Mouse (Mus musculus) heart, embryonic 16.5 days (tissue): ENCODE measurements at regions not wholly inside any gene's neighbourhood (a gene's known extent, or its start where the extent isn't known, plus 50 kb on each side); places are given as distances from the start of the nearest gene placed in this dataset.

Experiments
- ATAC-seq: fragments of 200-750 bp; cut with Nextera tagmentation; replicated peaks from 2 replicates; pipeline ENCODE4 v1.8.0; 2017; ENCODE audit warnings: moderate number of reproducible peaks; ENCODE audit not compliant: insufficient read depth, low FRiP score; ENCODE audit errors: extremely low read depth
- H3K27ac ChIP-seq: fragments of 300-500 bp; sonication (generic); 2 replicates; pipeline ENCODE4 v1.5.1; 2014; ENCODE audit warnings: mild to moderate bottlenecking, low read length, control low read depth, moderate library complexity
- H3K27me3 ChIP-seq: fragments of 300-500 bp; sonication (generic); 2 replicates; pipeline ENCODE4 v1.6.1; 2014; ENCODE audit warnings: low read length, mixed read lengths; ENCODE audit not compliant: control insufficient read depth, insufficient read depth
- H3K36me3 ChIP-seq: fragments of 300-500 bp; sonication (generic); 2 replicates; pipeline ENCODE4 v1.6.1; 2014; ENCODE audit not compliant: control insufficient read depth, insufficient read depth
- H3K4me1 ChIP-seq: fragments of 300-500 bp; sonication (generic); 2 replicates; pipeline ENCODE4 v1.6.1; 2014; ENCODE audit warnings: low read length, mixed read lengths; ENCODE audit not compliant: control insufficient read depth, insufficient read depth
- H3K4me2 ChIP-seq: fragments of 300-500 bp; sonication (generic); 2 replicates; pipeline ENCODE4 v1.6.1; 2014; ENCODE audit warnings: low read depth, mild to moderate bottlenecking, control low read depth, low read length
- H3K4me3 ChIP-seq: fragments of 300-500 bp; sonication (generic); 2 replicates; pipeline ENCODE4 v1.5.1; 2014; ENCODE audit warnings: mild to moderate bottlenecking, control low read depth, low read length
- H3K9ac ChIP-seq: fragments of 300-500 bp; sonication (generic); 2 replicates; pipeline ENCODE4 v1.6.1; 2014; ENCODE audit warnings: low read length, control low read depth
- H3K9me3 ChIP-seq: fragments of 300-500 bp; sonication (generic); replicated peaks from 2 replicates; pipeline ENCODE4 v1.6.1; 2016; ENCODE audit warnings: low read length; ENCODE audit not compliant: control insufficient read depth
- WGBS: fragments of 180-500 bp; shearing (Covaris S2); extraction: QIAGEN DNeasy Blood & Tissue Kit; methylation state at CpG from one replicate; pipeline ENCODE4 v1.1.7; 2014; 5-methylcytosine and 5-hydroxymethylcytosine counted together

GRCm38 (mm10) chr7:67848589-67849508 is 89.3 kb upstream of the Synm start:
- peak overlapping the region; percentile 77 for H3K9ac ChIP-seq
- peak; percentile 99 for ATAC-seq
- peaks cover 6% of the 10 kb centered on the region for H3K9me3 ChIP-seq
- 2% methylated on average over 35 of the region's 35 CpGs for WGBS
- H3K27me3 ChIP-seq: 0 out of 2 replicates have a peak, but pooled peaks cover 2% of the 10 kb centered on the region
- peak overlapping the region; percentile 52 for H3K4me3 ChIP-seq
- H3K4me2 ChIP-seq: peak overlapping the region; percentile 76
- H3K27ac ChIP-seq: peak overlapping the region; percentile 77
- no peaks in the 10 kb centered on the region for H3K4me1 ChIP-seq
- H3K36me3 ChIP-seq: no peaks in the 10 kb centered on the region

GRCm38 (mm10) chr7:67846796-67847195 is 87.3 kb upstream of the Synm start:
- H3K4me3 ChIP-seq: no peak overlapping the region
- WGBS: 33% methylated on average over 8 of the region's 8 CpGs
- no peak overlapping the region for H3K27ac ChIP-seq
- H3K4me2 ChIP-seq: no peak overlapping the region
- H3K9me3 ChIP-seq: peaks cover 6% of the 10 kb centered on the region
- no peaks in the 10 kb centered on the region for H3K36me3 ChIP-seq
- no peak for ATAC-seq
- 0 out of 2 replicates have a peak, but pooled peaks cover 2% of the 10 kb centered on the region for H3K27me3 ChIP-seq
- no peak overlapping the region for H3K9ac ChIP-seq
- H3K4me1 ChIP-seq: no peaks in the 10 kb centered on the region

- Histone ChIP-seq H3K27ac (no peak overlapping the region), H3K9ac (no peak overlapping the region), H3K36me3 (no peaks in the 10 kb centered on the region), H3K4me1 (peaks cover 5% of the 10 kb centered on the region; the same call in 1 of the 2 replicates), H3K9me3 (peaks cover 3% of the 10 kb centered on the region; the same call in 1 of the 2 replicates), H3K4me3 (no peak overlapping the region), H3K4me2 (no peak overlapping the region), H3K27me3 (no peaks in the 10 kb centered on the region)
- ATAC-seq: no peak
- 80% methylated on average over 5 of the region's 5 CpGs for WGBS
Measured at GRCm38 (mm10) chr7:67836984-67837383, 77.4 kb upstream of the Synm start.

GRCm38 (mm10) chr7:67836117-67836949 is 76.8 kb upstream of the Synm start:
- Histone ChIP-seq H3K27me3 (no peaks in the 10 kb centered on the region), H3K9ac (no peak overlapping the region), H3K4me2 (no peak overlapping the region), H3K4me3 (no peak overlapping the region), H3K36me3 (no peaks in the 10 kb centered on the region), H3K27ac (no peak overlapping the region), H3K4me1 (peaks cover 5% of the 10 kb centered on the region; the same call in 1 of the 2 replicates), H3K9me3 (peaks cover 3% of the 10 kb centered on the region; the same call in 1 of the 2 replicates)
- ATAC-seq: no peak
- WGBS: 65% methylated on average over 18 of the region's 18 CpGs

- H3K36me3 ChIP-seq: no peaks in the 10 kb centered on the region
- no peak overlapping the region for H3K4me3 ChIP-seq
- peaks cover 5% of the 10 kb centered on the region; the same call in 1 of the 2 replicates for H3K4me1 ChIP-seq
- H3K27me3 ChIP-seq: no peaks in the 10 kb centered on the region
- H3K27ac ChIP-seq: no peak overlapping the region
- ATAC-seq: no peak
- no peak overlapping the region for H3K4me2 ChIP-seq
- H3K9me3 ChIP-seq: peaks cover 3% of the 10 kb centered on the region; the same call in 1 of the 2 replicates
- 75% methylated on average over 2 of the region's 2 CpGs for WGBS
- H3K9ac ChIP-seq: no peak overlapping the region
Measured at GRCm38 (mm10) chr7:67831738-67832137, 72.2 kb upstream of the Synm start.

GRCm38 (mm10) chr7:67827386-67827785 is 67.8 kb upstream of the Synm start:
- Histone ChIP-seq H3K9ac (no peak overlapping the region), H3K4me3 (no peak overlapping the region), H3K4me1 (no peaks in the 10 kb centered on the region), H3K36me3 (no peaks in the 10 kb centered on the region), H3K4me2 (no peak overlapping the region), H3K27ac (no peak overlapping the region), H3K9me3 (no peaks in the 10 kb centered on the region), H3K27me3 (no peaks in the 10 kb centered on the region)
- 54% methylated on average over 12 of the region's 12 CpGs for WGBS
- no peak for ATAC-seq

- no peak overlapping the region for H3K9ac ChIP-seq
Measured at GRCm38 (mm10) chr7:67826936-67827335, 67.4 kb upstream of the Synm start.

GRCm38 (mm10) chr7:67826368-67826767 is 66.8 kb upstream of the Synm start:
- Histone ChIP-seq H3K4me1 (no peaks in the 10 kb centered on the region), H3K9ac (no peak overlapping the region), H3K36me3 (no peaks in the 10 kb centered on the region), H3K9me3 (no peaks in the 10 kb centered on the region), H3K27me3 (no peaks in the 10 kb centered on the region), H3K4me3 (no peak overlapping the region), H3K27ac (no peak overlapping the region), H3K4me2 (no peak overlapping the region)
- 88% methylated on average over 6 of the region's 6 CpGs for WGBS
- no peak for ATAC-seq

More at GRCm38 (mm10) chr7:67826936-67827335, 67.4 kb upstream of the Synm start:
- WGBS: 91% methylated on average over 13 of the region's 13 CpGs
- H3K4me1 ChIP-seq: no peaks in the 10 kb centered on the region
- no peaks in the 10 kb centered on the region for H3K9me3 ChIP-seq
- no peaks in the 10 kb centered on the region for H3K36me3 ChIP-seq
- no peak overlapping the region for H3K4me3 ChIP-seq
- H3K4me2 ChIP-seq: no peak overlapping the region
- H3K27me3 ChIP-seq: no peaks in the 10 kb centered on the region
- H3K27ac ChIP-seq: no peak overlapping the region
- no peak for ATAC-seq
